Mouse (Mus musculus) ES-Bruce4 (cell line): ENCODE measurements around the gene Tk1. TPM values are rescaled to one million over a fixed set of nuclear protein-coding genes. Genes with fewer than 3 reads are reported as not detected.

Source experiments
- H3K27ac ChIP-seq: 2 replicates; pipeline ENCODE4 v1.5.1; 2012; ENCODE audit warnings: low read length, inconsistent platforms; ENCODE audit not compliant: insufficient read depth
- H3K27me3 ChIP-seq: 2 replicates; pipeline ENCODE4 v1.6.1; 2012; ENCODE audit warnings: mild to moderate bottlenecking, low read length, inconsistent platforms; ENCODE audit not compliant: control insufficient read depth, poor library complexity, insufficient read depth, severe bottlenecking
- H3K36me3 ChIP-seq: 2 replicates; pipeline ENCODE4 v1.6.1; 2012; ENCODE audit warnings: inconsistent platforms, mild to moderate bottlenecking, low read length, moderate library complexity; ENCODE audit not compliant: control insufficient read depth, poor library complexity, insufficient read depth, severe bottlenecking
- H3K4me1 ChIP-seq: one replicate; pipeline ENCODE4 v1.8.1; 2011; ENCODE audit warnings: low read length; ENCODE audit not compliant: control insufficient read depth, insufficient read depth
- H3K4me3 ChIP-seq: 2 replicates; pipeline ENCODE4 v1.5.1; 2011; ENCODE audit warnings: low read depth, mild to moderate bottlenecking, low read length
- H3K9ac ChIP-seq: 2 replicates; pipeline ENCODE4 v1.6.1; 2012; ENCODE audit warnings: low read depth, mild to moderate bottlenecking, inconsistent platforms; ENCODE audit not compliant: poor library complexity, severe bottlenecking
- H3K9me3 ChIP-seq: replicated peaks from 2 replicates; pipeline ENCODE4 v1.6.1; 2012; ENCODE audit warnings: mild to moderate bottlenecking, low read length, inconsistent platforms; ENCODE audit not compliant: control insufficient read depth, poor library complexity, insufficient read depth, severe bottlenecking
- CTCF ChIP-seq: IDR thresholded peaks from one replicate; pipeline ENCODE4 v1.8.1; 2011; ENCODE audit warnings: low read depth, low read length
- EP300 ChIP-seq: IDR thresholded peaks from 2 replicates; pipeline ENCODE4 v1.6.1; 2011; ENCODE audit warnings: low read depth, low read length; ENCODE audit not compliant: insufficient read depth
- POLR2A ChIP-seq: IDR thresholded peaks from one replicate; pipeline ENCODE4 v1.8.1; 2011; ENCODE audit warnings: low read length; ENCODE audit not compliant: insufficient read depth
- polyA plus RNA-seq: library from polyadenylated mRNA; stranded (reverse); fragments of >200 nt; gene quantifications from 2 replicates; pipeline ENCODE4 v1.2.4, GENCODE M21; 2011; ENCODE audit warnings: low read depth; ENCODE audit not compliant: missing spikeins, insufficient read depth, insufficient read length

Gene Tk1
- 35.7 and 40.3 TPM in 2 replicates for polyA plus RNA-seq

DNA sequence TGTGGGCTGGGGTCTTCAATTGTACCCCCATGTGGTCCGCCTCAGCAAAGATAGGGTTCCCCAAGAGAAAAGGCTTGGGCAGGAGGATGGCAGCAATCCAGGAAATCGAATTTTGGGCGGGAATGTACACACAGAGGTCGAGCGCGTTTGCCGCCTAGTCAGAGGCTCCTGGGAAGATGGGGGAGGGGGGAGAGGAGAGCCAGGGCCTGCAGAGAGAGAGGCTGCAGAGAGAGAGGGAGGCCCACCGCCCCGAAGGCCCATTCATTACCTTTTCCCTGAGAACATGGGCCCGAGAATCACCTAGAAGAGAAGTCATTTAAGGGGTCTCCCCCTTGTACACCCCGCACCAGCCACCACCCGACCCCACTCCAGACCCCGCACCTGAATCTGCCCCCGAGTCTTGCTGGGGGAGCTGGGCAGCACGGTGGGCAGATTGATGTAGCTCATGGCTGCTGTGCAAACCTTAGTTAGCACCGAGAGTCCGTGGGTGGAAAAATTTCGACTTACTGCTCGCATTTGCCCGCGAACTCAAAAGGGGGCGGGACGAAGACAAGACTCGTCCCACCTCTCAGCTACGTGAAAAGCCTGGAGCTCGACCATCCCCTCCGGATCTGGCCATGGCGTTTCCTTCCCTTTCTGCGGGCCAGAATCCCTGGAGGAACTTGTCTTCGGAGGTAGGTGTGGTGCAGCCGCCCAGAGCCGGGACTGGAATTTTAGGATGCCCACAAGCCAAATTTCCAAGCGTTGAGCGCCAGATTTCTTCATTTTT is at the start of gene Tk1, which contains the start of gene Afmid:
TSS of gene Tk1 (minus strand) at position 760 of the 769 bp plus-strand sequence.
TSS of gene Afmid (plus strand) at position 592 of the 769 bp plus-strand sequence.
- peak within 1 kb of the TSS; percentile 86 for H3K9ac ChIP-seq
- H3K36me3 ChIP-seq, result peaks cover 20% of the 10 kb centered on the region
- no peaks in the 10 kb centered on the region for H3K9me3 ChIP-seq
- TF ChIP-seq POLR2A, result peak; percentile 19
- TF ChIP-seq CTCF, result no peak
- H3K4me3 ChIP-seq, result peak within 1 kb of the TSS; percentile 93
- H3K27me3 ChIP-seq, result no peaks in the 10 kb centered on the region
- H3K4me1 ChIP-seq, result peaks cover 2% of the 10 kb centered on the region
- H3K27ac ChIP-seq, result peak within 1 kb of the TSS; percentile 85

DNA sequence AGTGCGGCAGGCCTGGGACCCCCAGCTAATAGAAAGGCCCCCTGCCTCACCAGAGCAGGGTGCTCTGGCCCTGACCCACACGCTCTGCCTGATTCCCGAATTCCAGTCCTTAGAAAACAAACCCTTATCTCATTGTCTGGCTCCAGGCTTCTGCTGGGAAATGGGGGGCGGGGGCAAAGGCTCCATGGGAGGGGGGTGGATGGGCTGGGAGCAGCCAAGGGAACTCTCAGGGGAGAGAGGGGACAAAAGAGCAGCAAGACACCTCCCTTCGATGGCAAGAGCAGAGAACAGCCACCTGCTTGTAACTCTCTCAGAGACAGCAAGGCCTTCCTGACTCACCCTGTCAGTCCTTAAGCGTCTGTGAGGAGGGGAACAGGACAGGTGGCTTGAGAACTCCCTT is 49.8 kb upstream of the Tk1 start:
- H3K9ac ChIP-seq, result peak overlapping the region; percentile 7
- no peaks in the 10 kb centered on the region for H3K9me3 ChIP-seq
- H3K27ac ChIP-seq, result peak overlapping the region; percentile 80
- H3K36me3 ChIP-seq, result no peaks in the 10 kb centered on the region
- no peaks in the 10 kb centered on the region for H3K27me3 ChIP-seq
- H3K4me3 ChIP-seq, result peak overlapping the region; percentile 3; the same call in 1 of the 2 replicates
- TF ChIP-seq CTCF (no peak), EP300 (peak; percentile 76)
- peaks cover 11% of the 10 kb centered on the region for H3K4me1 ChIP-seq

DNA sequence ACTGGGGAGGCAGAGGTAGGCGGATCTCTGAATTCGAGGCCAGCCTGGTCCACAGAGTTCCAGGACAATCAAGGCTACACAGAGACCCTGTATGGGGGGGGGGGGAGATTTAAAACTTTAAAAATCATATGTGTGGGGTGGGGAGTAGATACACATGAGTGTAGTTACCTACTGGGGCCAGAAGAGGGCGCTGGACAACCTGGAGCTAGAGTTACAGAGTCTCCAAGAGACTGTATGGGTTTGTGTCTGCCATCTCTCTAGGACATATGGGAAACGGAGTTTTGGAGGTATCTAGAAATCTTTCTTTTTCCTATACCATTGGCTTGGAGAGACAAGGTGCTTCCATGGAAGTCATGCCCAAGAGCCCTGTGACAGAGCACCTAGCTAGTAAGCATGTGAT is 48.5 kb upstream of the Tk1 start:
- Histone ChIP-seq H3K9me3 (no peaks in the 10 kb centered on the region), H3K4me3 (no peak overlapping the region), H3K4me1 (peaks cover 8% of the 10 kb centered on the region), H3K27ac (no peak overlapping the region), H3K9ac (peak overlapping the region; percentile 7; the same call in 1 of the 2 replicates), H3K27me3 (no peaks in the 10 kb centered on the region), H3K36me3 (no peaks in the 10 kb centered on the region)
- TF ChIP-seq EP300, result no peak
- TF ChIP-seq CTCF, result peak; percentile 24
- no peak for TF ChIP-seq POLR2A

DNA sequence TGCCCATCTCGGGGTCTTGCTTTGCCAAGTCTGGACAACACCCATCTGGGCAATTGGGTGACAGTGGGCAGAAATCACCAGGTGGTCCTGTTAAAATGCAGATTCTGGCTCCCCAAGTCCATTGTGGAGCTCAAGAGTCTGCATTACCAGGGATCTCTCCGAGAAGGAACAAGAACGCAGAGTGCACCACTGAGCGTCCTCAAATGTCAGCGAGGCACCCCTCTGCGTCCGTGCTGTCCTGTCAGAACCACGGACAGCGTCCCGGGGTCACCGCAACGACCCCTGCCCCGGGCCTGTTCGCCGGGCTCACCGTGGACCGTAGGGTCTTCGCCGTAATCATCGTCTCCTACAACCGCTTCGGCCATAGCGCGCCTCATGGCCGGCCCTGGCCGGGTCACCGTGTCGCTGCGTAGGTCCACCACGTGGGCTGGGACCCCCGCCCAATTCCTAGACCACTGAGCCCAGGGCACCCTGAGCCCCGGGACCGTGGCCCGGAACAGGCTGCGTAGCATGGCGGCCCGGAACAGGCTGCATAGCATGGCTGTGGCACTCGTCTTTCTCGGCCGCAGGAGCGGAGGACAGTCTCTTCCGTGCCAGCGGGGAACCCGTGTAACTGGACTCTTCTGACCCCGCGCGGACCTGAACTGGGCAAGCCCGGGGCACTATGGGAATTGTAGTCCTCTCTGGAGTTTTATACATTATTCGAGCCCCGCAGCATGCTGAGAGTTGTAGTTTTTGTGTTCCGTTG is 47.1 kb upstream of the Tk1 start, which contains the start of gene Tha1:
TSS of gene Tha1 (minus strand) at position 621 of the 748 bp plus-strand sequence.
- no peaks in the 10 kb centered on the region for H3K36me3 ChIP-seq
- peak within 1 kb of the TSS; percentile 52 for H3K9ac ChIP-seq
- no peak within 1 kb of the TSS for H3K27ac ChIP-seq
- H3K27me3 ChIP-seq, result no peaks in the 10 kb centered on the region
- H3K4me1 ChIP-seq, result peaks cover 8% of the 10 kb centered on the region
- H3K9me3 ChIP-seq, result no peaks in the 10 kb centered on the region
- H3K4me3 ChIP-seq, result peak within 1 kb of the TSS; percentile 80
- TF ChIP-seq EP300, result no peak
- TF ChIP-seq CTCF, result no peak
- TF ChIP-seq POLR2A, result no peak

DNA sequence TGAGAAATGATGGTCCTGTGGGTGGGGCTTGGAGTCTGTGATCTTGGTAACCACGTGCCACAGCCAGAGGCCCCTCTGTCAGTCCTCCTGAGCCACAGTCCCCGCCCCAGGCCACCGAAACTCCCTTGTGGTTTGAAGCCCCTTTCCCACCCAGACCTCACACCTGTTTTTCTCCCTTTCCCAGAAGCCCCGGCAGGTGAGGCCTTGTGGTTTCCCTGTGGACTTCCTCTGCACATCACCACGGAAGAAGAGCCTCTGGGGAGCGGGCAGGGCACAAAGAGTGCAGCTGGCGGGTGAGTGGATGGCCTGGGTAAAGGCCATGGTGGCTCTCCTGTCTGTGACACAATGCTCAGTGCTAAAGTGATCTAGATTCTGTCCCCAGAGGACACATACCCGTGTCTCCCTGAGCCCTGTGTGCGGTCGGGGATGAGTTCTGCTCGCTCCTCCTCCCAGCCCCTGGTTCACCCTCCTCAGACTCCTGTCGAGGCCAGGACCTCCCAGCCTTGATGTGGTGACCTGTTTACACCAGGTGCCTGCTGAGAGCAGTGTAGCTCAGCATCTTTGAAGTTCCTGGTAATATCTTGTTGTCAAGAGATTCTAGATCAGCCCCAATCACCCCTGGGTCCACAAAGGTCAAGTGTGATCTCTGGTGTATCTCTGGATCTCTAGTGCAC is 46.2 kb upstream of the Tk1 start:
- Histone ChIP-seq H3K27ac (no peak overlapping the region), H3K27me3 (no peaks in the 10 kb centered on the region), H3K9ac (no peak overlapping the region), H3K4me3 (no peak overlapping the region), H3K9me3 (no peaks in the 10 kb centered on the region), H3K36me3 (no peaks in the 10 kb centered on the region), H3K4me1 (peaks cover 6% of the 10 kb centered on the region)
- no peak for TF ChIP-seq POLR2A
- TF ChIP-seq EP300, result no peak
- TF ChIP-seq CTCF, result no peak
